Mouse (Mus musculus) kidney, embryonic 15.5 days (tissue): ENCODE measurements around the gene Mios. TPM values are rescaled to one million over a fixed set of nuclear protein-coding genes. Genes with fewer than 3 reads are reported as not detected.
A peak's percentile ranks its signal among the peaks of the same experiment; 100 is the strongest.

Experiments used
- ATAC-seq: fragments of 200-750 bp; cut with Nextera tagmentation; replicated peaks from 2 replicates; pipeline ENCODE4 v1.8.0; 2017; ENCODE audit warnings: moderate TSS enrichment; ENCODE audit not compliant: low FRiP score
- H3K27ac ChIP-seq: fragments of 300-500 bp; sonication (generic); 2 replicates; pipeline ENCODE4 v1.5.1; 2015; ENCODE audit warnings: mild to moderate bottlenecking, inconsistent platforms
- H3K27me3 ChIP-seq: fragments of 300-500 bp; sonication (generic); 2 replicates; pipeline ENCODE4 v1.6.1; 2015; ENCODE audit warnings: inconsistent platforms
- H3K36me3 ChIP-seq: fragments of 300-500 bp; sonication (generic); 2 replicates; pipeline ENCODE4 v1.6.1; 2015; ENCODE audit warnings: inconsistent platforms
- H3K4me1 ChIP-seq: fragments of 300-500 bp; sonication (generic); 2 replicates; pipeline ENCODE4 v1.6.1; 2015; ENCODE audit warnings: inconsistent platforms
- H3K4me2 ChIP-seq: fragments of 300-500 bp; sonication (generic); 2 replicates; pipeline ENCODE4 v1.6.1; 2015; ENCODE audit warnings: moderate library complexity, mild to moderate bottlenecking, inconsistent platforms
- H3K4me3 ChIP-seq: fragments of 300-500 bp; sonication (generic); replicated peaks from 2 replicates; pipeline ENCODE4 v1.5.1; 2015; ENCODE audit warnings: mild to moderate bottlenecking, inconsistent platforms
- H3K9ac ChIP-seq: fragments of 300-500 bp; sonication (generic); 2 replicates; pipeline ENCODE4 v1.6.1; 2015; ENCODE audit warnings: mild to moderate bottlenecking, inconsistent platforms
- H3K9me3 ChIP-seq: fragments of 300-500 bp; sonication (generic); replicated peaks from 2 replicates; pipeline ENCODE4 v1.6.1; 2016; ENCODE audit warnings: inconsistent platforms
- WGBS: fragments of 180-500 bp; shearing (Covaris S2); methylation state at CpG from one replicate; pipeline ENCODE4 v1.1.7; 2015; ENCODE audit warnings: mixed read lengths; 5-methylcytosine and 5-hydroxymethylcytosine counted together
- polyA plus RNA-seq: library from polyadenylated mRNA; unstranded; fragments of >200 nt; fragmentation: Nextera tagmentation; extraction: Ambion mirVana; gene quantifications from 2 replicates; pipeline ENCODE4 v1.2.1, GENCODE M21; 2015

Mios gene
- polyA plus RNA-seq = 24.5 and 25.1 TPM in 2 replicates

DNA sequence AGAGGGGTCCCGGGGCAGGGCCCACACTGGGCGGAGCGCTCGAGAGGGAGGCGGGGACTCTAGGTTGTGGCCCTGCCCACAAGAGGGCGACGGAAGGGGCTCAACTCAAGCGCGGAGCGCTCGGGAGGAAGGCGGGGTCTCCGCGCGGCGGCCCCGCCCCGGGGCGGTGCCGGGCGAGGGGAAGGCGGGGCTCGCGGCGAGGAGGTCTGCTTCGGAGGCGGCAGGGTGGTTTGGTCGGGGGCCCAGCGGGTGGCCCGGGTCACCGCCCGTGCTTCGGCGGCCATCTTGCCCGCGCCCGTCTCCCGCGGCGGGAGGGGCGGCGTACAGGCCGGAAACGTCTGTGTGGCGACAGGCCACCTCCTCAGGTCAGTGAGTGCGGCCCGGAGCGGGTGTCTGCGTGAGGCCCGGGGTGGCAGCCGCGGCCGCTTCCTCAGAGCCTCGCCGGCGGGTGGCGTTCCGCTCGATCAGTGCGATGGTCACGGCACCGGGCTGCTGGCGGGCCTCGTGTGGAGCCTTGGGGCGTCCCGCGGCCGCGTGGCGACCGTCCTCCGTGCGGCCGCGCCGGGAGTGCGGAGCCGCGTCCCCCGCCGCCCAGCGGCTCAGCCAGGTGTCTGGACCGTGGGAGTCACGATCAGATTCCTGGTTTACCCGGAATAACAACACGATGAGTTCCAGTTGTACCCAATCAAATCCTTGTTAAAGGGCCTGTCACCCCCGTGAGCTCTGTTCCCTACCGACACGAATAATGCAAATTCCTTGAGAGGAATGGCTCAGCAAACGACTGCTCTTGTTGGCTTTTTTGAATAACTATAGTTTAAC, at the start of gene Mios:
Gene Mios, plus strand, starts transcription at position 176 of the 819 bp plus-strand sequence.
- peak within 1 kb of the TSS; percentile 83 for H3K9ac ChIP-seq
- peaks cover 12% of the 10 kb centered on the region for H3K36me3 ChIP-seq
- no peaks in the 10 kb centered on the region for H3K9me3 ChIP-seq
- peak within 1 kb of the TSS; percentile 98 for H3K27ac ChIP-seq
- no peaks in the 10 kb centered on the region for H3K27me3 ChIP-seq
- under 1% methylated on average over 89 of the region's 90 CpGs for WGBS
- H3K4me3 ChIP-seq = peak within 1 kb of the TSS; percentile 87
- peak within 1 kb of the TSS; percentile 64 for H3K4me2 ChIP-seq
- ATAC-seq = peak; percentile 98
- peaks cover 9% of the 10 kb centered on the region; the same call in 1 of the 2 replicates for H3K4me1 ChIP-seq

DNA sequence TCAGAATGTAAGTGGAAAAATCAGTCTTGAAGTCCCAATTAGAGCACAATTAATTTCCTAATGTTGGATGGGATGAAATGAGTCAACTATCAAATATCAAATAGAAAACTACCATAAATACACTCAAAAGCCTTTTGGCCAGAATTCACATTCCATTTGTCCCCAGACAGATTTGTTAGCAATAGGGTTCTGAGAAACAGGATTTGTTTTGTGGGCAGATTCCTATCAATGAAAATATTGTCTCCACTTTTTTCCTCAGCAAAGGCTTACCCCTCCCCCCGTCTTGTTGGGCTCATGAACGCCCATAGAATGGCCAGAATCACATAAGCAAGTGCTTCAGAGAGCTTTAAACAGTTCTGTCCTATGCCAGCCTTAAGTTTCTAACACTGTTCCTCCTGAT, 49.0 kb upstream of the Mios start:
- no peak for ATAC-seq
- Histone ChIP-seq H3K9ac (no peak overlapping the region), H3K4me1 (no peaks in the 10 kb centered on the region), H3K27ac (no peak overlapping the region), H3K4me3 (no peak overlapping the region), H3K27me3 (no peaks in the 10 kb centered on the region), H3K36me3 (no peaks in the 10 kb centered on the region), H3K4me2 (no peak overlapping the region), H3K9me3 (no peaks in the 10 kb centered on the region)
- 60% methylated on average over 2 of the region's 2 CpGs for WGBS

DNA sequence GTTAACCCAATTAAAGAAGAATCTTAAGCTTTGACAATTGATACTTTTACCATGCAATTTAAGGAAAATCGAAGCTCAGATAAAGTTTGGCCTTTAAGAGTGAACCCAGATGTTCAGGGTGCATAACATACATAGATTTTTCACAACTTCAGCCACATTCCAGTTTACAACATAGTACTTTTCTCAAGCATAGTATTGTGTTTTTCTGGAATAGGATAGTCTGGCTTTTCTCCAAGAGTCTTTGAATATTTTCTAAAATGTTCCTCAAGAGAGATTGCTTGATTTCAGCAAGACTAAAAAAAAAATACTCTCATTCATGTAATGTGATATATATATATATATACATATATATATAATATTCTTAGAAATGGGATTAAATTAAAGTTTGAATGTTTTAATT, 44.3 kb upstream of the Mios start:
- H3K36me3 ChIP-seq = no peaks in the 10 kb centered on the region
- no peaks in the 10 kb centered on the region for H3K27me3 ChIP-seq
- no peak overlapping the region for H3K27ac ChIP-seq
- no peak overlapping the region for H3K9ac ChIP-seq
- no peaks in the 10 kb centered on the region for H3K4me1 ChIP-seq
- H3K4me2 ChIP-seq = no peak overlapping the region
- no peaks in the 10 kb centered on the region for H3K9me3 ChIP-seq
- no peak overlapping the region for H3K4me3 ChIP-seq
- no peak for ATAC-seq
- WGBS = 56% methylated on average over 1 of the region's 1 CpGs

DNA sequence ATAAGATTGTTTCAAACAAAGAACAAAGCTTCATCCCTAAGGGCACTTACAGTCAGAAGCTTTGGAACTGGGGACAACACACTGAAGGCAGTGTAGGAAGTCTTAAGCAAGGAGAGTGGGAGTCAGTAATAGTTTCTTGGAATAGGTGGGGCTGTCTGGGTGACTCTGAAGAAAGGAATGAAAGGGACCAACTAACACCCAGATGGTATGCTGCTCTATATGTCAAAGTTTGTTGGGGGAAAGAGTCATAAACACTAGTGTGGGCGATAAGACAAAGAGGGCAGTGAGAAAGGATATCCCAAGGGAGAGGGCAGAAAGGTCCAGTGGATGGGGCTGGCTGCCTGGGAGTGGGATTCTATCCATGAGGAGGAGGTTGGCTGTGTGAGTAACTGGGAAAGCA, 36.9 kb upstream of the Mios start:
- 67% methylated on average over 1 of the region's 1 CpGs for WGBS

DNA sequence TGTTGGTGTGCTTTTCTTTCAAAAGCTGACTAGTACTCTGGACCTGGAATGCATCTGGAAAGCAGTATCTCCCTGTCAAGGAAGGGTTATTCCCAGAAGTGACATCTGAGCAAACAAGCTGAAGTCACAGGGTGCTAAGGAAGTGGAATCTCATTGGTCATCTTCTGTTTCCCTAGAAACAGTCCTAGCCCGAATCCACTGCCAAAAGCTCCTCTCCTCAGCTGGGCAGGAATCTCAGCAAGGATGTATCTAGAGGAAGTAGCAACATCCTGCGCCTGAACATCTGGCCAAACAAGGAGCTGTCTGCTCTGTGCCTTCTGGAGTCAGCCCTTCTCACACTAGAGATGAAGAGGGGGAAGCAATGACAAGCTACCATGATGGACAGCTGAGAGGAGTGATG, 35.0 kb upstream of the Mios start:
- no peak overlapping the region for H3K4me3 ChIP-seq
- no peak for ATAC-seq
- no peaks in the 10 kb centered on the region for H3K27me3 ChIP-seq
- no peak overlapping the region for H3K9ac ChIP-seq
- WGBS = 52% methylated on average over 2 of the region's 2 CpGs
- H3K4me2 ChIP-seq = no peak overlapping the region
- no peaks in the 10 kb centered on the region for H3K9me3 ChIP-seq
- H3K36me3 ChIP-seq = no peaks in the 10 kb centered on the region
- H3K27ac ChIP-seq = no peak overlapping the region
- no peaks in the 10 kb centered on the region for H3K4me1 ChIP-seq

More for the DNA sequence above, 36.9 kb upstream of the Mios start:
- Histone ChIP-seq H3K4me3 (no peak overlapping the region), H3K27ac (no peak overlapping the region), H3K4me1 (no peaks in the 10 kb centered on the region), H3K27me3 (no peaks in the 10 kb centered on the region), H3K9ac (no peak overlapping the region), H3K4me2 (no peak overlapping the region), H3K36me3 (no peaks in the 10 kb centered on the region), H3K9me3 (no peaks in the 10 kb centered on the region)
- no peak for ATAC-seq

DNA sequence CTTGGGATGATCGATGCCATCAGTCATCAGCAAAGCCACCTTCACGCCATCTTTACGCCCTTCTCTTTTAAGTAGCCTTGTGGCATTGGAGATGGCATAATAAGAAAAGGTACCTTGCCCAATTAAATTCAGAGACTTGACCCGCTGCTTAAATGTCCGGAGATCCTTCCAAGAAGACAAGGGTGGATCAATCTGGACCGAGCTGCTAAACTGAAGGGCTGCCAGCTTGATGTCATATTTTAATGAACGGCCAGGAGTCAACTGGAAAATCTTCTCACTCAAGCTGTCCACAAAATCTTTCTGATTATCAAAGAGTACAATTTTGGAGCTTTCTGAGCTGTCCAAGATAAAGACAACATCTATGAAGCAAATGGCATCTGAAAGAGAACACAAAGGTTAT, 33.7 kb upstream of the Mios start:
- 94% methylated on average over 7 of the region's 7 CpGs for WGBS
- H3K9ac ChIP-seq = no peak overlapping the region
- no peak for ATAC-seq

DNA sequence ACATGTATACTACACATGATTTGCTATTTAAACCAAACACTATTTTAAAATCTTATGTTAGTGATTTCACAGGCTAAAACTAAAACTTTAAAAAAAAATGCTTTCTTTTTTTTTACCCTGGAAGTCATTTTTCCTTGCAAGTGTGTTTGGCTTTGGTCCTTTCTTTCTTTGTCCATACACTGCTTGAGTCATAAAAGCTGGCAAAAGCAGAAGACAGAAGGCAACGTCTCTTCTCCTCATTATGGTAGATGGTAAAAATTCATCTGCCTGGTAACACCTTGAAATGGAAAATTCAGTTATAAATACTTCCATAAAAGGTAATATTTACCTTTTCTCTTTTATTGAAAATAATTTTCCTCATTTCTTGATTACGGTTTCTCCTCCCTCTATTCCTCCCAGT, 32.9 kb upstream of the Mios start:
- H3K27ac ChIP-seq = no peak overlapping the region
- H3K9ac ChIP-seq = no peak overlapping the region
- no peak for ATAC-seq
- no peak overlapping the region for H3K4me3 ChIP-seq
- H3K4me2 ChIP-seq = no peak overlapping the region
- 81% methylated on average over 2 of the region's 2 CpGs for WGBS
- no peaks in the 10 kb centered on the region for H3K4me1 ChIP-seq
- H3K36me3 ChIP-seq = no peaks in the 10 kb centered on the region
- H3K9me3 ChIP-seq = no peaks in the 10 kb centered on the region
- H3K27me3 ChIP-seq = no peaks in the 10 kb centered on the region

More for the DNA sequence above, 33.7 kb upstream of the Mios start:
- Histone ChIP-seq H3K4me1 (no peaks in the 10 kb centered on the region), H3K36me3 (no peaks in the 10 kb centered on the region), H3K27ac (no peak overlapping the region), H3K4me2 (no peak overlapping the region), H3K9me3 (no peaks in the 10 kb centered on the region), H3K4me3 (no peak overlapping the region), H3K27me3 (no peaks in the 10 kb centered on the region)

DNA sequence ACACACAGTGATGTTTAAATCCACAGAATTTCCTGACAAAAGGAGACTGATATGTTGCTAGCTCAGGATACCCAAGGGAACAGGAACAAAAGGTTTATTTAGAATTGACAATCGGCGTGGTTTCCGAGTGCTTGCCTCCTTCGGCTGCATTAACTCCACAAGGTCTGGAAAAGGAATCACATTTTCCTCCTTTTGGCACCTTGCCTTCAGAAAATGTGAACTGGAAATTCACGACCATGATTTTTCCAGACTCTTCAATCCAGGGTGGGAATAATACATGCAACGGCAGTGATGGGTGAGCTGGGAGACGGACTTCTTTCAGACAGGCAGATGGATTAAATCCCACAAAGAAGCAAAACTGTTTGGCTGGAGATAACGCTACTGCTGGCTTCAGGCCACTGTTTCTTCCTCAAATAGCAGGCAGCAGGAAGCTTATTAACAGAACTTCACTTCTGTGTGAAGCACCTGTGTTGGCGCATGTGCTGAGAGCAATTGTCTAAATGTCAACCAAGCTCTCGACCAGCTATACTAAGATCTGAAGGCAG, 30.6 kb upstream of the Mios start:
- H3K4me2 ChIP-seq = no peak overlapping the region
- 50% methylated on average over 10 of the region's 10 CpGs for WGBS
- no peak for ATAC-seq

DNA sequence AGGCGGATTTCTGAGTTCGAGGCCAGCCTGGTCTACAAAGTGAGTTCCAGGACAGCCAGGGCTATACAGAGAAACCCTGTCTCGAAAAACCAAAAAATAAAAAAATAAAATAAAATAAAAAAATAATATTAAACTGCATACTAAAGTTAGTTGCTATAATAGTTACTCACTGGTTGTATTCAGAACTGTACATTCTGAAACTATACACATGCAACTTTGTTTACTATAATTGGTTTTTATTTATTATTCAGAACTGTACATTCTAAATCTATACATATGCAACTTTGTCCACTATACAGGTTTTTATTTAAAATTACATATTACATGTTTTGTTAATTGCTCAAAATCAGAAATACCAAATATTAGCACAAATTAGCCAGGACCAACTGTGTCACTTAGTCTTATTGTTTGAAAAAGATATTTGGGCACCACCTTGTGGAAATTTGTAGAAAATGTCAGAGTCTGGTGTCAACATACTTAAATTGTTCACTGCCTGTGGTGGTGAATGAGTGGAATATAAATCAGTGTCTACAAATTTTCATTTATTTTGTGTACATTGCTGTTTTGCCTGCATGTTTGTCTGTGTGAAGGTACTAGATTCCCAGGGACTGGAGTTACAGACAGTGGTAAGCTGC, 20.3 kb upstream of the Mios start:
- H3K36me3 ChIP-seq = no peaks in the 10 kb centered on the region
- H3K4me1 ChIP-seq = no peaks in the 10 kb centered on the region
- WGBS = 90% methylated on average over 3 of the region's 3 CpGs
- no peak overlapping the region for H3K27ac ChIP-seq
- H3K9me3 ChIP-seq = no peaks in the 10 kb centered on the region
- no peak for ATAC-seq
- H3K4me3 ChIP-seq = no peak overlapping the region
- no peaks in the 10 kb centered on the region for H3K27me3 ChIP-seq
- H3K4me2 ChIP-seq = no peak overlapping the region
- H3K9ac ChIP-seq = no peak overlapping the region

More for the DNA sequence above, 30.6 kb upstream of the Mios start:
- Histone ChIP-seq H3K4me3 (no peak overlapping the region), H3K9ac (no peak overlapping the region), H3K9me3 (no peaks in the 10 kb centered on the region), H3K4me1 (no peaks in the 10 kb centered on the region), H3K36me3 (no peaks in the 10 kb centered on the region), H3K27ac (no peak overlapping the region), H3K27me3 (no peaks in the 10 kb centered on the region)

DNA sequence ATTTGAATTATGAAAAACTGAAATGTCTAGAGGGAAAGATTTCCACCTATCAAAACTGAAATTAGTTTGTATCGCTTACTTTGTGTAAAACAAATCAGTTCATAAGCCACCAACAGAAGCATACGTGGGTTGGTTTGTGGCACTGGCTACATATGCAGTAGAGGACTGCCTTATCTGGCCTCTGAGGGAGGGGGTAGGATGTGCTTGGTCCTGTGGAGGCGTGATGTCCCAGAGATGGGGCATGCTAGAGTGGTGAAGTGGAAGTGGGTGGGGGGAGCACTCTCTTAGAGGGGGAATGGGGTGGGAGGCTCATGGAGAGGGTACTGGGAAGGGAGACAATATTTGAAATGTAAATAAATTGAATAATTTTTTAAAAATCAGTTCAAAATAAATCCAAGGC, 19.1 kb upstream of the Mios start:
- Histone ChIP-seq H3K9ac (no peak overlapping the region), H3K27me3 (no peaks in the 10 kb centered on the region), H3K27ac (no peak overlapping the region), H3K9me3 (no peaks in the 10 kb centered on the region), H3K4me2 (no peak overlapping the region), H3K4me3 (no peak overlapping the region), H3K36me3 (no peaks in the 10 kb centered on the region), H3K4me1 (no peaks in the 10 kb centered on the region)
- WGBS = 75% methylated on average over 3 of the region's 3 CpGs
- no peak for ATAC-seq

DNA sequence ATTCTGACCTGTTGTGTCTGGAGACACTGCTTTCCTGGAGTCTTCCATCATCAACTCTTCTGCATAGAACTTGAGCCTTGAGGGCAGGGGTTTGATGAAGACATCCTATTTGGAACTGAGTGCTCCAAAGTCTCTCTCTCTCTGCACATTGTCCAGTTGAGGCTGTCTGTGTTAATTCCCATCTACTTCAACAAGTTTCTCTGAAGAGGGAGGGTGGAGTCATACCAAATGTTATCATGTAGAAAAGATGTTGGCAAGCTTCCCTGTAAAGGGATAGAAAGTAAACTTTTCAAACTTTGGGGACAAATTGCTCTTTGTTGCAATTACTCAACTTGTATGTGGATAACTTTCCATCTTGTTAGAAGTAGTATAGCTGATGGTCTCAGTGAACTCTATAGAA, 16.5 kb upstream of the Mios start, which contains the start of gene Col28a1:
Gene Col28a1, minus strand, starts transcription at position 101 of the 400 bp plus-strand sequence.
- Histone ChIP-seq H3K4me2 (no peak within 1 kb of the TSS), H3K9me3 (no peaks in the 10 kb centered on the region), H3K4me1 (no peaks in the 10 kb centered on the region), H3K9ac (no peak within 1 kb of the TSS), H3K27me3 (no peaks in the 10 kb centered on the region), H3K27ac (no peak within 1 kb of the TSS), H3K36me3 (no peaks in the 10 kb centered on the region), H3K4me3 (no peak within 1 kb of the TSS)
- ATAC-seq = no peak

DNA sequence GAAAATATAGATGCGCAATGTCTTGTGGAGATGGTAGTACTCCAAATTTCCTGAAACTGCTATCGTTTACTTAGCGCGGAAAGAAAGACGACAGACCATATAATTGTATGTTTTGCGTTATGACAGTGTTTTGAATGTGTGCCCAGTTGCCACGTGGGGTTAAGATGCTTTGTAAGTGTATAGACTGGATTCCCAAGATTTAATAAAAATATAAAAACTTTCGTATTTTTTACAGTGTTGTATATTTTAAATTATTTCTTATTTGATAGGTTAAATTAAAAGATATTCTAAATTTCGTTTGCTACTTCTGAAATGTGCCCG, 804 bp downstream of the Mios start:
- Histone ChIP-seq H3K4me2 (peak overlapping the region; percentile 64), H3K9ac (peak overlapping the region; percentile 83), H3K36me3 (peaks cover 17% of the 10 kb centered on the region), H3K4me3 (peak overlapping the region; percentile 87), H3K27ac (peak overlapping the region; percentile 98), H3K9me3 (no peaks in the 10 kb centered on the region), H3K4me1 (peaks cover 9% of the 10 kb centered on the region; the same call in 1 of the 2 replicates), H3K27me3 (no peaks in the 10 kb centered on the region)
- 10% methylated on average over 10 of the region's 10 CpGs for WGBS
- no peak for ATAC-seq
